7 mouse cellular contexts compared by ENCODE assay signal in the genomic region with DNA sequence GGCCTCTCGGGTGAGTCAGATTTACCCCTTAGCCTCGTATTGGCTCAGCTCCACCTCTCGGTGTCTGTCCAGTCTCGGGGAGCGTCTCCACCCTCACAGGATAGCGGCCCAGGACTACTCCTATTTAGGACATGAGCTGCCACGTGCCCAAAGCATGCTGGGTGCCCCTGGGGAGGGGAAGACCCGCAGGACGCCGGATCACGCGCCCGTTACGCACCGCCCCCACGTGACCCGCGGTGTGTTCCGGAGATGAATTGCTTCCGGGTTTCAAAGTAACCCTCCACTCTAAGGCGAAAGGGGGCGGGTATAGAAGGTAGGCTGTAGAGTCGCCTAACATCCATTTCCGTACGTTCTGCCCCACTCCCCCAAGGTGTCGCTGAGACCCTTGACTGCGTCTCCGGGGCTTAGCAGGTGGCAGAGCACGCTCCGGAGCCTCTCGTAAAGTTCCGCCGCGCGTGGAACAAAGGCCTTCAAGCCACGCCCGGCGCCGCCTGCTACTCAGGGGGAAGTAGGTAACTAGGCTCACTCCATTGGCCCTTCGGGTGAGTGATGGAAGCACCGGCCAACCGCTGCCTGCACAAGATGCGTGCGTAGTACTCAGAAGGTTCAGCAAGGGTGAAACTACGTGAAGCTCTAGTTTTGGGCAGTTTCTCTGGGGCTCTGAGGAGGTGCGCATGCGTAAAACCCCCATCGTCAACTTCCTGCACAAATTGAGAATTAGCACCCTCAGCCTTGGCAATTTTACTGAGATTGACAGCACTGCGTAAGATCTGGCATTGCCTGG. TPM values are rescaled to one million over a fixed set of nuclear protein-coding genes. Genes with fewer than 3 reads are reported as not detected.
DNase-seq lines count a peak whose midpoint lies in the region; ATAC-seq lines count a peak whose summit lies in the region.

No protein-coding gene starts in this region.

- peak overlapping the region; percentile 96 for H3K27ac ChIP-seq in intestine, embryonic 15.5 days
- H3K27ac ChIP-seq in midbrain, embryonic 10.5 days (replicated peaks), result peak overlapping the region; percentile 98

- H3K9me3 ChIP-seq in intestine, embryonic 15.5 days, result no peaks in the 10 kb centered on the region
- H3K9me3 ChIP-seq in midbrain, embryonic 10.5 days (replicated peaks), result no peaks in the 10 kb centered on the region

- DNase-seq in adrenal gland, adult 2 months, result peak; percentile 100
- DNase-seq in embryo, embryonic 11.5 days (ENCODE audit: low read depth, low spot score), result peak; percentile 97
- DNase-seq in gastrocnemius, postnatal 36 days, result peak; percentile 99
- peak; percentile 100 for DNase-seq in left cerebral cortex, postnatal 25 days (ENCODE audit: low spot score in 2 of 2)
- DNase-seq in midbrain, embryonic 10.5 days (ENCODE audit: low spot score), result peak; percentile 97
- DNase-seq in right cerebral cortex, postnatal 4 days, result peak; percentile 98

- intact Hi-C loops in gastrocnemius, postnatal 36 days (cut with DNase I), result no loop called here
- intact Hi-C loops in left cerebral cortex, postnatal 25 days (cut with DNase I), result no loop called here

- peaks cover 5% of the 10 kb centered on the region; the same call in 1 of the 2 replicates for H3K36me3 ChIP-seq in intestine, embryonic 15.5 days
- peaks cover 13% of the 10 kb centered on the region for H3K36me3 ChIP-seq in midbrain, embryonic 10.5 days

- H3K27me3 ChIP-seq in intestine, embryonic 15.5 days (replicated peaks), result no peaks in the 10 kb centered on the region
- peaks cover 25% of the 10 kb centered on the region for H3K27me3 ChIP-seq in midbrain, embryonic 10.5 days (ENCODE audit: low read depth, poor library complexity, severe bottlenecking)

- 0% methylated on average over 49 of the region's 49 CpGs for WGBS in intestine, embryonic 15.5 days
- under 1% methylated on average over 49 of the region's 49 CpGs for WGBS in midbrain, embryonic 10.5 days

- peak; percentile 99 for ATAC-seq in intestine, embryonic 15.5 days

- H3K4me2 ChIP-seq in intestine, embryonic 15.5 days (replicated peaks), result peak overlapping the region; percentile 55

- H3K4me1 ChIP-seq in intestine, embryonic 15.5 days (replicated peaks), result 0 out of 2 replicates have a peak, but pooled peaks cover 2% of the 10 kb centered on the region
- H3K4me1 ChIP-seq in midbrain, embryonic 10.5 days, result peaks cover 10% of the 10 kb centered on the region

- peak overlapping the region; percentile 59 for H3K9ac ChIP-seq in intestine, embryonic 15.5 days

- peak overlapping the region; percentile 53 for H3K4me3 ChIP-seq in intestine, embryonic 15.5 days (replicated peaks)
- H3K4me3 ChIP-seq in midbrain, embryonic 10.5 days, result peak overlapping the region; percentile 70

RNA-seq across cellular contexts. Expression of a gene that starts 35.6 kb away (rescaled TPM):
- 100 to 1,000 TPM in 1 of 2 experiments, 10 to 100 TPM in 1; 78.4 to 114 TPM for total RNA-seq in adrenal gland, adult 2 months (2021)
- 173 and 185 TPM in 2 replicates for polyA plus RNA-seq in adrenal gland, adult 2 months (2012; rRNA removed)
- total RNA-seq in gastrocnemius, postnatal 36 days (2021), result 100 to 1,000 TPM; 156 to 174 TPM
- polyA plus RNA-seq in intestine, embryonic 15.5 days (2015; fragmentation: Nextera tagmentation; extraction: Ambion mirVana), result 19.7 and 20.8 TPM in 2 replicates
- 100 to 1,000 TPM; 211 to 225 TPM for total RNA-seq in left cerebral cortex, postnatal 25 days (2021)
- polyA plus RNA-seq in midbrain, embryonic 10.5 days (2016; fragmentation: Nextera tagmentation; extraction: Ambion mirVana), result 8.2 and 11.0 TPM in 2 replicates

Comparison
In these comparisons a context has a peak if more than half of its experiments do, and no peak if none do; other contexts are left out.
1. Peak in every context shown above with its lines: DNase-seq, ATAC-seq, H3K4me3 ChIP-seq and H3K27ac ChIP-seq.